Mouse (Mus musculus): ENCODE measurements around the gene Myocd. TPM values are rescaled to one million over a fixed set of nuclear protein-coding genes. Genes with fewer than 3 reads are reported as not detected.

Myocd gene
- polyA plus RNA-seq, 1 experiment: 2.0 TPM

DNA sequence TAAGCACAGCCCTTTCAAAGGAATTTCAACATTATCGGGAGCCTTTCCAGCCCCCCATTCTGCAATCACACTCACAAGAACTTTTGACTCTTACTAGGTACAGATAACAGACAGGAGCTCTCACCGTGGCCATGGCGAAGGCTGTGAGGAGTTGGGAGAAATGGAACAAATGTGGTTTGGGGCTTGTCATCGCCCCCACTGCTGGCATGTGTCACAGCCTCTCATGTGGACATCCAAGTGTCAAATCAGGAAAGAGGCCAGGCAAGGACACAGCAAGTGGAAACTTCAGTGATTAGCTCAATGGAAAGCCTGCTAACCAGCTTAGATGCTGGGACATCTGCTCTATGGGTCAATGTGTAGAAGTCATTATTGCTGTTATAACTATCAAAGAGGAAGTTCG is 64.5 kb downstream of the Myocd start:
- Histone ChIP-seq H3K36me3 (ENCODE audit: control insufficient read depth, insufficient read depth, low read length) (no peaks in the 10 kb centered on the region), H3K27me3 (ENCODE audit: control insufficient read depth, insufficient read depth, low read length) (no peaks in the 10 kb centered on the region), H3K4me3 (ENCODE audit: control insufficient read depth, insufficient read depth, low read length) (no peak overlapping the region), H3K4me1 (replicated peaks; ENCODE audit: control insufficient read depth, insufficient read depth, low read length) (no peaks in the 10 kb centered on the region), H3K27ac (ENCODE audit: control insufficient read depth, insufficient read depth, low read length) (no peak overlapping the region)
- DNase-seq: no peak
- 88% methylated on average over 5 of the region's 5 CpGs for WGBS
- no peak for TF ChIP-seq POLR2A (IDR thresholded peaks at IDR 0.05; ENCODE audit: control insufficient read depth, extremely low read depth, insufficient read depth, low read length, poor library complexity)

GRCm38 (mm10) chr11:65204651-65205050 is 65.1 kb downstream of the Myocd start:
- Histone ChIP-seq H3K27ac (ENCODE audit: control insufficient read depth, insufficient read depth, low read length) (no peak overlapping the region), H3K4me3 (ENCODE audit: control insufficient read depth, insufficient read depth, low read length) (no peak overlapping the region), H3K4me1 (replicated peaks; ENCODE audit: control insufficient read depth, insufficient read depth, low read length) (no peaks in the 10 kb centered on the region), H3K36me3 (ENCODE audit: control insufficient read depth, insufficient read depth, low read length) (no peaks in the 10 kb centered on the region), H3K27me3 (ENCODE audit: control insufficient read depth, insufficient read depth, low read length) (no peaks in the 10 kb centered on the region)
- TF ChIP-seq POLR2A (IDR thresholded peaks at IDR 0.05; ENCODE audit: control insufficient read depth, extremely low read depth, insufficient read depth, low read length, poor library complexity): no peak
- no peak for TF ChIP-seq CTCF (IDR thresholded peaks at IDR 0.05; ENCODE audit: borderline replicate concordance, control insufficient read depth, extremely low read depth, insufficient read depth, low read length, poor library complexity)
- 87% methylated on average over 13 of the region's 13 CpGs for WGBS
- no peak for DNase-seq

GRCm38 (mm10) chr11:65203020-65203419 is 66.8 kb downstream of the Myocd start:
- no peak for DNase-seq
- no peaks in the 10 kb centered on the region for H3K4me1 ChIP-seq (replicated peaks; ENCODE audit: control insufficient read depth, insufficient read depth, low read length)
- H3K27me3 ChIP-seq (ENCODE audit: control insufficient read depth, insufficient read depth, low read length): no peaks in the 10 kb centered on the region
- TF ChIP-seq CTCF (IDR thresholded peaks at IDR 0.05; ENCODE audit: borderline replicate concordance, control insufficient read depth, extremely low read depth, insufficient read depth, low read length, poor library complexity): no peak
- no peak for TF ChIP-seq POLR2A (IDR thresholded peaks at IDR 0.05; ENCODE audit: control insufficient read depth, extremely low read depth, insufficient read depth, low read length, poor library complexity)
- 92% methylated on average over 1 of the region's 1 CpGs for WGBS
- no peak overlapping the region for H3K4me3 ChIP-seq (ENCODE audit: control insufficient read depth, insufficient read depth, low read length)
- no peaks in the 10 kb centered on the region for H3K36me3 ChIP-seq (ENCODE audit: control insufficient read depth, insufficient read depth, low read length)
- no peak overlapping the region for H3K27ac ChIP-seq (ENCODE audit: control insufficient read depth, insufficient read depth, low read length)

- Histone ChIP-seq H3K27me3 (ENCODE audit: control insufficient read depth, insufficient read depth, low read length) (no peaks in the 10 kb centered on the region), H3K36me3 (ENCODE audit: control insufficient read depth, insufficient read depth, low read length) (no peaks in the 10 kb centered on the region), H3K4me3 (ENCODE audit: control insufficient read depth, insufficient read depth, low read length) (no peak overlapping the region), H3K27ac (ENCODE audit: control insufficient read depth, insufficient read depth, low read length) (no peak overlapping the region), H3K4me1 (replicated peaks; ENCODE audit: control insufficient read depth, insufficient read depth, low read length) (no peaks in the 10 kb centered on the region)
- DNase-seq: no peak
- TF ChIP-seq CTCF (IDR thresholded peaks at IDR 0.05; ENCODE audit: borderline replicate concordance, control insufficient read depth, extremely low read depth, insufficient read depth, low read length, poor library complexity): no peak
- no peak for TF ChIP-seq POLR2A (IDR thresholded peaks at IDR 0.05; ENCODE audit: control insufficient read depth, extremely low read depth, insufficient read depth, low read length, poor library complexity)
- WGBS: 67% methylated on average over 5 of the region's 5 CpGs
These were observed 67.6 kb downstream of the Myocd start for GRCm38 (mm10) chr11:65202236-65202635.

GRCm38 (mm10) chr11:65198026-65198425 is 71.8 kb downstream of the Myocd start:
- no peaks in the 10 kb centered on the region for H3K36me3 ChIP-seq (ENCODE audit: control insufficient read depth, insufficient read depth, low read length)
- no peak for DNase-seq
- WGBS: 90% methylated on average over 3 of the region's 3 CpGs
- no peak for TF ChIP-seq CTCF (IDR thresholded peaks at IDR 0.05; ENCODE audit: borderline replicate concordance, control insufficient read depth, extremely low read depth, insufficient read depth, low read length, poor library complexity)
- no peak for TF ChIP-seq POLR2A (IDR thresholded peaks at IDR 0.05; ENCODE audit: control insufficient read depth, extremely low read depth, insufficient read depth, low read length, poor library complexity)
- H3K27ac ChIP-seq (ENCODE audit: control insufficient read depth, insufficient read depth, low read length): no peak overlapping the region
- no peaks in the 10 kb centered on the region for H3K4me1 ChIP-seq (replicated peaks; ENCODE audit: control insufficient read depth, insufficient read depth, low read length)
- no peak overlapping the region for H3K4me3 ChIP-seq (ENCODE audit: control insufficient read depth, insufficient read depth, low read length)
- H3K27me3 ChIP-seq (ENCODE audit: control insufficient read depth, insufficient read depth, low read length): no peaks in the 10 kb centered on the region

DNA sequence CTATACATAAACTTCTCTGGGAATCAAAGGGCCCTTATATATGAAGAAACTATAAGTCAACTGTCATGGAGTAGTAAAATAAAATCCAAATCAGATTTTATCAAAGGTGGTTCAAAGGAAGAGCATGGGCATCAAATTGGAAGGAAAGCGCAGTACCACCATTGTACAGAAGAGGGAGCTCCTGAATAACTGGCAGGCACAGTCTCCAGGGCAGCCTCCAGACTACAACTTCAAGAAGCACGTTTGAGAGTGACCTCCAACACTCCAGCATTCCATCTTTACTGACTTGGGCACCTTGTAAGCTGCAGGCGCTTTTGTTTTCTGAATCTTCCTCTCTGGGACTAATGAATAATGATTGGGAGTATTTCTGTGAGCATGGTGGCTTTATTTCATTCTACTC is 72.5 kb downstream of the Myocd start:
- DNase-seq: peak; percentile 24
- Histone ChIP-seq H3K36me3 (ENCODE audit: control insufficient read depth, insufficient read depth, low read length) (no peaks in the 10 kb centered on the region), H3K27ac (ENCODE audit: control insufficient read depth, insufficient read depth, low read length) (no peak overlapping the region), H3K27me3 (ENCODE audit: control insufficient read depth, insufficient read depth, low read length) (no peaks in the 10 kb centered on the region), H3K4me1 (replicated peaks; ENCODE audit: control insufficient read depth, insufficient read depth, low read length) (no peaks in the 10 kb centered on the region), H3K4me3 (ENCODE audit: control insufficient read depth, insufficient read depth, low read length) (no peak overlapping the region)
- no peak for TF ChIP-seq CTCF (IDR thresholded peaks at IDR 0.05; ENCODE audit: borderline replicate concordance, control insufficient read depth, extremely low read depth, insufficient read depth, low read length, poor library complexity)
- 9% methylated on average over 3 of the region's 3 CpGs for WGBS

DNA sequence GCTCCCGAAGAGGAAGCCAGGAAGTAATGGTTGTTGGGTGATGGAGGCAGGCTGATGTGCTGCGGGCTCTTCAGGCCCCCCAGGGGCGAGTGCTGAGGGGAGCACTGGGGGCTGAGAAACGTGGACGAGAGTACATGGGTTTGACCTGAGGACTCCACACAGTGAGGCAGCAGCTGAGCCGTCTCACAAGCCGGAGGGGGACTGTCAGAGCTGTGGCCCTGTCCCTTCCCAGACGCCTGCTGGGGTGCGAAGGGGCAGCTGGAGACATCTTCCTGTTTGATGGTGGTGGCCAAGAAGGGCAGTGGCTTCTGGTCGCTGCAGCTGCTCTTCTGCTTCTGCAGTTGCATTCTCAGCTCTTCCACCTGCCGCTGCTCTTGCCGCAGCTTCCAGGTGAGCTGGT is 82.8 kb downstream of the Myocd start:
- no peak for TF ChIP-seq POLR2A (IDR thresholded peaks at IDR 0.05; ENCODE audit: control insufficient read depth, extremely low read depth, insufficient read depth, low read length, poor library complexity)
- TF ChIP-seq CTCF (IDR thresholded peaks at IDR 0.05; ENCODE audit: borderline replicate concordance, control insufficient read depth, extremely low read depth, insufficient read depth, low read length, poor library complexity): no peak
- no peaks in the 10 kb centered on the region for H3K36me3 ChIP-seq (ENCODE audit: control insufficient read depth, insufficient read depth, low read length)
- DNase-seq: no peak
- no peak overlapping the region for H3K27ac ChIP-seq (ENCODE audit: control insufficient read depth, insufficient read depth, low read length)
- H3K4me1 ChIP-seq (replicated peaks; ENCODE audit: control insufficient read depth, insufficient read depth, low read length): no peaks in the 10 kb centered on the region
- H3K4me3 ChIP-seq (ENCODE audit: control insufficient read depth, insufficient read depth, low read length): no peak overlapping the region
- WGBS: 84% methylated on average over 12 of the region's 12 CpGs
- H3K27me3 ChIP-seq (ENCODE audit: control insufficient read depth, insufficient read depth, low read length): no peaks in the 10 kb centered on the region
